Mouse (Mus musculus) stomach, postnatal 0 days (tissue): ENCODE measurements at regions not wholly inside any gene's neighbourhood (a gene's known extent, or its start where the extent isn't known, plus 50 kb on each side); places are given as distances from the start of the nearest gene placed in this dataset.

ENCODE experiments used
- ATAC-seq: fragments of 200-750 bp; cut with Nextera tagmentation; 2 replicates; pipeline ENCODE4 v1.8.0; 2017; ENCODE audit not compliant: low FRiP score, low TSS enrichment
- DNase-seq: peaks from one replicate; pipeline ENCODE4 v3.0.0-alpha.2; 2016; ENCODE audit warnings: low spot score
- H3K27ac ChIP-seq: fragments of 300-500 bp; sonication (generic); replicated peaks from 2 replicates; pipeline ENCODE4 v1.5.1; 2014; ENCODE audit warnings: mild to moderate bottlenecking, control low read depth
- H3K27me3 ChIP-seq: fragments of 300-500 bp; sonication (generic); 2 replicates; pipeline ENCODE4 v1.6.1; 2014; ENCODE audit warnings: low read length; ENCODE audit not compliant: control insufficient read depth, insufficient read depth
- H3K36me3 ChIP-seq: fragments of 300-500 bp; sonication (generic); 2 replicates; pipeline ENCODE4 v1.6.1; 2014; ENCODE audit warnings: low read length, mixed read lengths; ENCODE audit not compliant: control insufficient read depth, insufficient read depth
- H3K4me1 ChIP-seq: fragments of 300-500 bp; sonication (generic); replicated peaks from 2 replicates; pipeline ENCODE4 v1.6.1; 2014; ENCODE audit warnings: antibody characterized with exemption; ENCODE audit not compliant: control insufficient read depth, insufficient read depth
- H3K4me2 ChIP-seq: fragments of 300-500 bp; sonication (generic); replicated peaks from 2 replicates; pipeline ENCODE4 v1.6.1; 2014; ENCODE audit warnings: low read depth, mild to moderate bottlenecking, control low read depth, moderate library complexity
- H3K4me3 ChIP-seq: fragments of 300-500 bp; sonication (generic); 2 replicates; pipeline ENCODE4 v1.5.1; 2014; ENCODE audit warnings: low read depth, low read length, control low read depth
- H3K9ac ChIP-seq: fragments of 300-500 bp; sonication (generic); 2 replicates; pipeline ENCODE4 v1.6.1; 2014; ENCODE audit warnings: mild to moderate bottlenecking, low read length, control low read depth, mixed read lengths
- H3K9me3 ChIP-seq: fragments of 300-500 bp; sonication (generic); 2 replicates; pipeline ENCODE4 v1.6.1; 2016; ENCODE audit warnings: low read length; ENCODE audit not compliant: control insufficient read depth
- CTCF ChIP-seq: IDR thresholded peaks from 2 replicates; pipeline ENCODE4 v1.5.1; 2016; ENCODE audit warnings: antibody characterized with exemption, low read depth, mild to moderate bottlenecking, moderate library complexity
- EP300 ChIP-seq: optimal IDR thresholded peaks from 2 replicates; pipeline ENCODE3; 2016; ENCODE audit warnings: antibody characterized with exemption
- WGBS: fragments of 180-500 bp; shearing (Covaris S2); extraction: QIAGEN DNeasy Blood & Tissue Kit; methylation state at CpG from one replicate; pipeline ENCODE4 v1.1.7; 2014; 5-methylcytosine and 5-hydroxymethylcytosine counted together

- WGBS, result 54% methylated on average over 8 of the region's 8 CpGs
These were observed 136.7 kb downstream of the Hs3st3b1 start for GRCm38 (mm10) chr11:63785281-63785886.

GRCm38 (mm10) chr11:63785965-63786364 is 136.1 kb downstream of the Hs3st3b1 start:
- ATAC-seq (no peak), DNase-seq (no peak)
- no peak overlapping the region for H3K9ac ChIP-seq
- no peaks in the 10 kb centered on the region for H3K27me3 ChIP-seq
- no peaks in the 10 kb centered on the region for H3K9me3 ChIP-seq
- H3K4me2 ChIP-seq, result no peak overlapping the region
- H3K27ac ChIP-seq, result no peak overlapping the region
- H3K4me3 ChIP-seq, result no peak overlapping the region
- H3K36me3 ChIP-seq, result no peaks in the 10 kb centered on the region
- no peaks in the 10 kb centered on the region for H3K4me1 ChIP-seq
- 76% methylated on average over 4 of the region's 4 CpGs for WGBS
- TF ChIP-seq EP300 (no peak), CTCF (no peak)

More at GRCm38 (mm10) chr11:63785281-63785886, 136.7 kb downstream of the Hs3st3b1 start:
- Histone ChIP-seq H3K9ac (no peak overlapping the region), H3K4me3 (no peak overlapping the region), H3K4me2 (no peak overlapping the region), H3K36me3 (no peaks in the 10 kb centered on the region), H3K27ac (no peak overlapping the region), H3K9me3 (no peaks in the 10 kb centered on the region), H3K4me1 (no peaks in the 10 kb centered on the region), H3K27me3 (no peaks in the 10 kb centered on the region)
- no peak for ATAC-seq
- TF ChIP-seq CTCF, result no peak
- TF ChIP-seq EP300, result no peak
- no peak for DNase-seq

GRCm38 (mm10) chr11:63789473-63790120 is 132.5 kb downstream of the Hs3st3b1 start:
- no peaks in the 10 kb centered on the region for H3K27me3 ChIP-seq
- H3K27ac ChIP-seq, result no peak overlapping the region
- no peak overlapping the region for H3K9ac ChIP-seq
- no peaks in the 10 kb centered on the region for H3K9me3 ChIP-seq
- TF ChIP-seq EP300, result no peak
- H3K4me1 ChIP-seq, result no peaks in the 10 kb centered on the region
- no peaks in the 10 kb centered on the region for H3K36me3 ChIP-seq
- ATAC-seq, result no peak
- WGBS, result 60% methylated on average over 8 of the region's 8 CpGs
- H3K4me2 ChIP-seq, result no peak overlapping the region
- H3K4me3 ChIP-seq, result no peak overlapping the region
- no peak for DNase-seq

GRCm38 (mm10) chr11:63791004-63791862 is 130.9 kb downstream of the Hs3st3b1 start:
- 54% methylated on average over 13 of the region's 13 CpGs for WGBS
- H3K4me2 ChIP-seq, result no peak overlapping the region
- H3K27ac ChIP-seq, result no peak overlapping the region
- ATAC-seq (no peak), DNase-seq (no peak)
- no peaks in the 10 kb centered on the region for H3K27me3 ChIP-seq
- TF ChIP-seq CTCF, result no peak
- TF ChIP-seq EP300, result no peak
- no peaks in the 10 kb centered on the region for H3K4me1 ChIP-seq
- H3K9me3 ChIP-seq, result no peaks in the 10 kb centered on the region
- H3K36me3 ChIP-seq, result no peaks in the 10 kb centered on the region
- H3K9ac ChIP-seq, result no peak overlapping the region
- no peak overlapping the region for H3K4me3 ChIP-seq

- WGBS, result 75% methylated on average over 8 of the region's 8 CpGs
- H3K36me3 ChIP-seq, result no peaks in the 10 kb centered on the region
These were observed 128.2 kb downstream of the Hs3st3b1 start for GRCm38 (mm10) chr11:63793732-63794503.

More at GRCm38 (mm10) chr11:63793732-63794503, 128.2 kb downstream of the Hs3st3b1 start:
- H3K4me2 ChIP-seq, result no peak overlapping the region
- no peak for DNase-seq
- no peak for ATAC-seq
- H3K9me3 ChIP-seq, result no peaks in the 10 kb centered on the region
- no peak overlapping the region for H3K4me3 ChIP-seq
- peak; percentile 34 for TF ChIP-seq CTCF
- TF ChIP-seq EP300, result no peak
- no peak overlapping the region for H3K27ac ChIP-seq
- no peaks in the 10 kb centered on the region for H3K4me1 ChIP-seq
- no peak overlapping the region for H3K9ac ChIP-seq
- no peaks in the 10 kb centered on the region for H3K27me3 ChIP-seq
